Mouse (Mus musculus) embryo, embryonic 10 days (tissue): Measurements from ENCODE around the gene 4930438A08Rik.

Source experiments
- DNase-seq: peaks from one replicate; pipeline ENCODE4 v3.0.0-alpha.2; 2015; ENCODE audit warnings: low spot score

4930438A08Rik gene

DNA sequence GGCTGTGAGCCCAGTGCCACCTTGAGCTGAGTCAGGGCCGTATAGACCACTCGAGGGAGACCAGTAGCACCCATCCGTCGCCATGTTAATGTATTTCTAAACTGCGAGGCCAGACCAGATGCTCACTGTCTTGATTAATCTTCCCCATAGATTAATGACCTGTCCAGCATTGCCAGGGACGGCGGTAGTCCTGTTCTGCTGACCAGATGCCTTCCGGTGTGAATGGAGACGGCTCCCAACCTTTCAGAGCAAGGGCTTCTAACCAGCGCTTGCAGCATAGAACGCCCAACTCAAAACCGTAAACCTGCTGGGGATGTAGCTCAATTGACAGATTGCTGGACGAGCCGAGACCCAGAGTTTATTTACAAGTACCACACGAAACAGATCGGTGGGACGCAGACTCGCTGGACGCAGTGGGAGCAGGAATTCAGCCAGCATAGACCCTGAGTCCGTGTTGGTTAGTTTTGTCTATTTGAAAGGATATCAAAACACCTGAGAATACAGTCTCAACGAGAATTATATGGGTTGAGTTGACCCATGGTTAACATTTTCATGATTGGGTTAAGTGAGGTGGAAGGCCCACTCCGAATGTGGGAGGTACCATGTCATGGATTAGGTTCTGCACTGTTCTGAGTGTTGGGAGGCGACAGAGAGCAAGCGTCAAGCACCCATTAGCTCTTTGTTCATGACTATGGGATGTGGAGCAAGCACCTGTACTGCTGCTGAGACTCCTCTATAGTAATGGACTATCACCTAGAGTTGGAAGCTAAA is 49.2 kb downstream of the 4930438A08Rik start:
- peak; percentile 60 for DNase-seq

DNA sequence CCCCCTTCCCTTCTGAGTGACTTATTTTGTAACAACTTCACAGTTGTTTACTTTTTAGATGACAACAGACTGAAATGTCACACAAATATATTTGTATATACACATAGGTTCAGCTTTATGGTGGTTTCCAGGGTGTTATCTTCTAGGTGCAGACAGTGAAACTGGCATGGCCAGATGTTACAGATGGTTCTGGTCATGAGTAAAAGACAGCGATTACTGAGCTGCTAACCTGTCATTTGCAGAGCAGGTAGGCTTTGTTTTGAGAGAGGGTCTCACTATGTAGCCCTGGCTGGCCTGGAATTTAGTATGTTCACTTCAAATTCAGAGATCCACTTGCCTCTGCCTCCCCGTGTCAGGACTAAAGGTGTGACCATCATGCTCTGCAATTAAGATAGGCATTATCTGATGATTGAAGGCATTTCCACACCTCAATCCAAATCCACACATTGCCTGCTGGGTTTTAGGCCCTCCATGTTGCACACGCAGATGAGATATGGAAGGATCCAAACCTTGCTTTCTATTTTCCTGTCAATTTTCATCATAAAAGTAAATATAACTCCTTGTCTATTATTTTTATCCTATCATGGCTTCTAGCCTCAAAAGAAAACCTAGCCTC is 50.1 kb downstream of the 4930438A08Rik start:
- no peak for DNase-seq

DNA sequence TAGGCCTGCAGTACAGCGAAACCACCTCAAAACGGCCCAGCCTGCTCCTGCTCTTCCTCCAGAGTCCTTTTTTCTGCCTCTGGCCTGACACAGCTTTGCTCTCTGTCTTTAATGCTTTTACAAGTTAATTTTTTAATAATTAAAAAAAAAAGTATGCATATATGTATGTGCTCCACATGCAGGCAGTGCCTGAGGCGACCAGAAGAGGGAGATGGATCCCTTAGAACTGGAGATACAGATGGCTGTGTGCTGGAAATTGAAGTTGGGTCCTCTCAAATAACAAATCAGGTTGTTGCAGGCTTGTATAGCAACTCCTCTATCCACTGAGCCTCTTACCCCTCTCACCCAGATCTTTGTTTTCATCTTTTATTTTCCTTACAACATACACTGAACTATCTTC is 52.2 kb downstream of the 4930438A08Rik start:
- no peak for DNase-seq

DNA sequence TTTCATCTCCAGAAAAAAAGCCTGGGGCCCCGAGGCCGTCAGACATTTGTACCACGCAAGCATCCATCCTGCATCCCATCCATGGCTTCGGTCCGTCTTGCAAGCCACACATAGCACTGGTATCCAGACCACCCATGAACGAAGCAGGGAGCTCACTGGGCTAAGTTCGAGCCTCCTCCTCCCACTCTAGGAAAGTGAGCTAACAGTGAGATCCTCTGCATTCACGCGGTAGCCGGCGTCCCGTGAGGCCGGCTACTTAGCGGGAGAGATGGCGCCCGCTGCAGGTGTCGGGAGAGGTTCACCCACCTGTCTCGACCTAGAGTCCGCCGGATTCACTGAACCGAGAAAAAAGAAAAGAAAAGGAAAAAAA is 55.3 kb downstream of the 4930438A08Rik start:
- DNase-seq = peak; percentile 47

DNA sequence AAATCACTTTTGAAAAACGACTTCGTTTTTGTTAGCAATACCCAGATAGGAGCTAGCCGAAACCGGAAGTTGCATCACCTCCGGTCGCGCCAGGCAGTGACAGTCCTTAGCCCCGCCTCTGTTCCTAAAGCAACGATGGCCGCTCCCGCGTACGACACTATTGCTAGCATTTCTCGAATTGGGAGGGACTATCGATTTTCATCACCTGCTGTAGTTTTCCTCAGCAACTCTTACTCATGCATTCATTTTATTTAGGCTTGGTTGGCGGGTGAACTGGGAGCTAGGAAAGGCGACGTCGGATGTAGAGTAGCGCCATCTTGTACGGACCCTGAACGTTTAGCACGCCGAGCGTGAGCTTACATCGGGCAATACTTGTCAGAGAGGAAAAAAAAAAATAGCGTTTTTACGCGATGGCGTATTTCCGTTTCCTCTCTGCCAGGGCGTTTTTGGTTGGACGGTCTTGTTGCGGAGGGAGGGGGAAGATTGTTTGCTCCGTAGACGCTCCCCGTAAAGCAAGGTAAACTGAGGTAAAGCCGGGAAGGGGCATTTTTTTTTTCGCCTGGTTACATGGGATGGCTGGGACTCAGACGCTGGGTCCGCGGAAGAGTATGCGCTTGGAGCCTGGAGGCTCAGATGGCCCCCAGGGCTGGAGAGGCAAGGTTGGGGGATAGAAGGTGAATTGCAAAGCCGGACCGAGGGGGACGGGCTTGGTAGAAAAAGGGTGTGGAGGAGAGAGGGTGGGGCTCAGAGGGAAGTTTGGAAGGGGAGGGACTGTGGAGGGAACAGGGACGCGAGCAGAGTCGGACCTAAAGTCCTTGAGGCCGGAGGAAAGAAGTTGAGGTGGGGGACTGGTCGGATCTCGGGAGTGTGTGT is 55.9 kb downstream of the 4930438A08Rik start, which contains the start of the genes Zfp672 and Sh3bp5l:
TSS of gene Zfp672 (minus strand) at position 64 of the 873 bp plus-strand sequence.
TSS of gene Sh3bp5l (plus strand) at position 449 of the 873 bp plus-strand sequence.
- DNase-seq = peak; percentile 96

DNA sequence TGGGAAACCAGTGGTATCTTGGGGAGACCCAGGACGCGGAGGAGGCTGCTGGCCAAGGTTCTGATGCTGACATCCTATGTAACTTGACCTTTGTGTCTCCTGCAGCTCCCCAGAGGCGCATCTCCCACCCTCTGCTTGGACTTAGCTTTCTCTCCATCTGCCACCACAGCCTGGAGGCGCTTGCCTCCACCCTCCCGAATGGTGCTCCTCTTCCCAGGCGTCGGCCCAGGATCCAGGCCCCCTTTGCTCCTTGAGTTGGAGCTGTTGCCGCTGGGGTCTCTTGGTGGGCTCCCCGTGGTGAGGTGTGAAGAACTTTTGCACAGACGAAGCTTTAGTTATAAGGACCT is 56.5 kb downstream of the 4930438A08Rik start:
- DNase-seq = peak; percentile 27

DNA sequence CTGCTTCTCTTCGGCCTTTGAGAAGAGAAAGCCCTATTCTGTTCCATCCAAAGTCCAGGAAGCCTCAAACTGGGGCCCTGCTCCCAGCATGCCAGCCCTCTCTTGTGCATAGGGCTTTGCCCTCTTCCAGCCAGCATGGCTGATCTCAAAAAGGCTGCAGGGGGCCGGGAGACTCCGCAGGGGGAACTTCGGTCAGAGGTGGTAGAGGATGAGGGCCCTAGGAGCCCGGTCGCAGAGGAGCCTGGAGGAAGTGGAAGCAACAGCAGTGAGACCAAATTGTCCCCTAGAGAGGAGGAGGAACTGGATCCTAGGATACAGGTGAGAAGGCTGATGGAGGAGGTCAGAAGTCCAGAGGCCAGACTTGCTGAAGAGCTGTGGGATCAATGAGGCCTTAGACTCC is 56.9 kb downstream of the 4930438A08Rik start:
- DNase-seq = no peak

DNA sequence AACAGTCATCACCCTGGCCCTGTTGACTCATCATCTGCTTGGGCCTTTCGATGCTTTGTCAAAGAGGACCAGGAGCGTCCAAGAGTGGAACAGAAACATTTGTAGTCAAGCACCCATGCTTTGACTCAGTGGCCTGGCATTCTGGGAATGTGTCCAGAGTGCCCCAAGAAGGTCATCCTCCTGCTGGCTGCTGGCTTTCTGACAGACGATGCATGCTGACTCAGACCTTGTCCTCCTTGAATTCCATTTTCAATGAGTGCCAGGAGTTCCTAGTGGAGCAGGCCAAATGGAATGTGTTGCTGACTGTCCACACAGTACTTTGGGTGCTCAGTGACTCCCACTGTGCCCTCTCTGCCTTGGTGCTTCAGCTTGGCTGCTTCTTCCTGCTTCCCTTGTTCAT is 60.1 kb downstream of the 4930438A08Rik start:
- no peak for DNase-seq
